19 mouse cellular contexts compared by ENCODE assay signal in genomic region chr15:63400011-63400410, GRCm38 (mm10).
DNase-seq lines count a peak whose midpoint lies in the region; ATAC-seq lines count a peak whose summit lies in the region.
"Had no signal": no experiment of that assay in that cellular context is flagged by ENCODE, and none has a peak within 500 bp of the region (broad histone marks: within the 10 kb centered on the region; RNA-seq: fewer than 3 reads in every experiment).

No protein-coding gene starts in this region.

- no peaks in the 10 kb centered on the region for H3K9me3 ChIP-seq in heart, embryonic 11.5 days (replicated peaks; ENCODE audit: control insufficient read depth, low read length)
- no peaks in the 10 kb centered on the region for H3K9me3 ChIP-seq in heart, embryonic 12.5 days (replicated peaks)
- no peaks in the 10 kb centered on the region for H3K9me3 ChIP-seq in embryonic facial prominence, embryonic 10.5 days
- H3K9me3 ChIP-seq: embryonic facial prominence, embryonic 15.5 days; forebrain, embryonic 15.5 days; heart, embryonic 13.5 days; hindbrain, embryonic 13.5 days; intestine, embryonic 15.5 days; kidney, embryonic 15.5 days had no signal

- peak; percentile 91 for DNase-seq in heart, adult 11 months
- peak; percentile 9 for DNase-seq in heart, postnatal 4 days
- DNase-seq in embryonic facial prominence, embryonic 10.5 days (ENCODE audit: low spot score) = no peak
- peak; percentile 12 for DNase-seq in gastrocnemius, postnatal 25 days
- no peak for DNase-seq in left cerebral cortex, postnatal 25 days (ENCODE audit: low spot score in 2 of 2)
- DNase-seq: adrenal gland, adult 2 months; adrenal gland, postnatal 25 days; cerebellum, adult 2 months; cerebellum, postnatal 10 days; kidney, adult 2 months had no signal

- H3K4me1 ChIP-seq in heart, embryonic 11.5 days (ENCODE audit: control insufficient read depth, insufficient read depth, low read length) = no peaks in the 10 kb centered on the region
- H3K4me1 ChIP-seq in heart, embryonic 12.5 days (replicated peaks) = no peaks in the 10 kb centered on the region
- H3K4me1 ChIP-seq in embryonic facial prominence, embryonic 10.5 days = peaks cover 6% of the 10 kb centered on the region; the same call in 1 of the 2 replicates
- H3K4me1 ChIP-seq: embryonic facial prominence, embryonic 15.5 days; forebrain, embryonic 15.5 days; heart, embryonic 13.5 days; hindbrain, embryonic 13.5 days; intestine, embryonic 15.5 days; kidney, embryonic 15.5 days had no signal

- WGBS in heart, embryonic 11.5 days (ENCODE audit: insufficient replicate concordance) = 74% methylated on average over 1 of the region's 1 CpGs
- WGBS in heart, embryonic 12.5 days = 58% methylated on average over 1 of the region's 1 CpGs
- 60% methylated on average over 1 of the region's 1 CpGs for WGBS in embryonic facial prominence, embryonic 10.5 days

- H3K36me3 ChIP-seq in heart, embryonic 11.5 days (ENCODE audit: control insufficient read depth, insufficient read depth, low read length) = no peaks in the 10 kb centered on the region
- H3K36me3 ChIP-seq in heart, embryonic 12.5 days = no peaks in the 10 kb centered on the region
- no peaks in the 10 kb centered on the region for H3K36me3 ChIP-seq in embryonic facial prominence, embryonic 10.5 days (replicated peaks)
- H3K36me3 ChIP-seq: embryonic facial prominence, embryonic 15.5 days; forebrain, embryonic 15.5 days; heart, embryonic 13.5 days; hindbrain, embryonic 13.5 days; intestine, embryonic 15.5 days; kidney, embryonic 15.5 days had no signal

- H3K9ac ChIP-seq in heart, embryonic 11.5 days (ENCODE audit: low read depth, low read length) = no peak overlapping the region
- H3K9ac ChIP-seq in heart, embryonic 12.5 days = no peak overlapping the region
- H3K9ac ChIP-seq: embryonic facial prominence, embryonic 15.5 days; forebrain, embryonic 15.5 days; heart, embryonic 13.5 days; hindbrain, embryonic 13.5 days; intestine, embryonic 15.5 days; kidney, embryonic 15.5 days had no signal

- no peak overlapping the region for H3K27ac ChIP-seq in heart, embryonic 11.5 days (ENCODE audit: low read depth, low read length)
- no peak overlapping the region for H3K27ac ChIP-seq in heart, embryonic 12.5 days (ENCODE audit: poor library complexity, severe bottlenecking)
- 0 out of 2 replicates have a peak overlapping the region, but pooled peaks have one; percentile 44 for H3K27ac ChIP-seq in embryonic facial prominence, embryonic 10.5 days (replicated peaks)
- H3K27ac ChIP-seq: embryonic facial prominence, embryonic 15.5 days; forebrain, embryonic 15.5 days; heart, embryonic 13.5 days; hindbrain, embryonic 13.5 days; hindbrain, postnatal 0 days; intestine, embryonic 15.5 days; kidney, embryonic 15.5 days had no signal

- no peak overlapping the region for H3K4me2 ChIP-seq in heart, embryonic 11.5 days
- H3K4me2 ChIP-seq in heart, embryonic 12.5 days = no peak overlapping the region
- H3K4me2 ChIP-seq: embryonic facial prominence, embryonic 15.5 days; forebrain, embryonic 15.5 days; heart, embryonic 13.5 days; hindbrain, embryonic 13.5 days; intestine, embryonic 15.5 days; kidney, embryonic 15.5 days had no signal

- no peaks in the 10 kb centered on the region for H3K27me3 ChIP-seq in heart, embryonic 11.5 days (ENCODE audit: control insufficient read depth, insufficient read depth, low read length)
- H3K27me3 ChIP-seq in heart, embryonic 12.5 days (replicated peaks) = no peaks in the 10 kb centered on the region
- no peaks in the 10 kb centered on the region for H3K27me3 ChIP-seq in embryonic facial prominence, embryonic 10.5 days (replicated peaks; ENCODE audit: low read depth, poor library complexity, severe bottlenecking)
- H3K27me3 ChIP-seq: embryonic facial prominence, embryonic 15.5 days; forebrain, embryonic 15.5 days; heart, embryonic 13.5 days; hindbrain, embryonic 13.5 days; intestine, embryonic 15.5 days; kidney, embryonic 15.5 days had no signal

- no peak for ATAC-seq in heart, embryonic 11.5 days (replicated peaks; ENCODE audit: insufficient number of reproducible peaks, low FRiP score, low TSS enrichment)
- ATAC-seq in heart, embryonic 12.5 days (ENCODE audit: insufficient number of reproducible peaks, low FRiP score) = no peak
- ATAC-seq: forebrain, embryonic 15.5 days; hindbrain, postnatal 0 days; intestine, embryonic 15.5 days had no signal

- no peak overlapping the region for H3K4me3 ChIP-seq in heart, embryonic 11.5 days (ENCODE audit: low read depth, low read length)
- H3K4me3 ChIP-seq in heart, embryonic 12.5 days = no peak overlapping the region
- no peak overlapping the region for H3K4me3 ChIP-seq in embryonic facial prominence, embryonic 10.5 days
- H3K4me3 ChIP-seq: embryonic facial prominence, embryonic 15.5 days; forebrain, embryonic 15.5 days; heart, embryonic 13.5 days; hindbrain, embryonic 13.5 days; intestine, embryonic 15.5 days; kidney, embryonic 15.5 days had no signal

- intact Hi-C loops in left cerebral cortex, postnatal 25 days (cut with DNase I) = no loop called here

Comparison
In these comparisons a context has a peak if more than half of its experiments do, and no peak if none do; other contexts are left out.
1. DNase-seq: peak in heart, adult 11 months (single experiment), heart, postnatal 4 days (single experiment) and gastrocnemius, postnatal 25 days (single experiment); none in embryonic facial prominence, embryonic 10.5 days (single experiment) and left cerebral cortex, postnatal 25 days (0 of 2).